Mouse (Mus musculus) thymus, postnatal 10 days (tissue): ENCODE data around the gene Slc37a1.

Experiments
- DNase-seq, 2 experiments: peaks; one replicate each; pipeline ENCODE4 v3.0.0; 2021; ENCODE audit warnings: low spot score in 2 of 2

Slc37a1 gene

DNA sequence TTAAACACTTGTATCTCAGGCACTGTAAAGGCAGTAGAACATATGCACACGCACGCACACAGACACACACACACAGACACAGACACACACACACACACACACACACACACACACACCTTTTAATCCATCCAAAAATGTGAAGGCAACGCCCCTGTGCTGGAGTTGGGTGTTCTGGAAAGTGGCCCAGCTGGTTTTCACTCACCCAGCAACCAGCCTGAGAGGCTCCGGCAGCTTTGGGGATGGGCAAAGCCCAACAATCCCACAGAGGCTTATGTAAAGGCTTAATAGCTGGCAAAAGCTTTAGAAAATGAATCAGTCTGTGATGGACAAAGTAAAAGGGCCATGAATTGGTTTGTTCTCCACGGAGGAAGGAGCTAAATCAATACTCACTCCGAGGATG, 113.7 kb downstream of the Slc37a1 start:
- no peak for DNase-seq
